Mouse (Mus musculus): ENCODE measurements around the gene Lrmp. TPM values are rescaled to one million over a fixed set of nuclear protein-coding genes. Genes with fewer than 3 reads are reported as not detected.
"Not testable (repeated sequence)": the region's sequence is repeated elsewhere in the genome, so short reads cannot be mapped to it uniquely, and the experiment has no call there.

The Lrmp gene
- polyA plus RNA-seq, 1 experiment from 2014 or later = 2.2 TPM

DNA sequence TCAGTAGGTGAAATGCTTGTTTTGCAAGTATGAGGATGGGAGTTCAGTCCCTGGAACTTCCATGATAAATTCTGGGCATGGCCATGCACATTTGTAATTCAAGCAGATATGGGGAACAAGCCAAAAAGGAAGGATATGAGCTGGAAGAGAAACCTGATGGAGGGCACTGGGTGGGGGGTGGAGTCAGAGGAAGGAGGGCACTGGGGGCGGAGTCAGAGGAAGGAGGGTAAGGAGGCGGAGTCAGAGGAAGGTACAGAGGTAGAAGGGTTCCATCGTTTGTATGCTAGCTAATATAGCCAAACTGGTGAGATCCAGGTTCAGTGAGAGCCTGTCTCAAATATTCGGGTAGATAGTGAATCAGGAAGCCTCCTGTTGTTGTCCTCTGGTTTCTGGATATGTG lies 14.1 kb downstream of the Lrmp start:
- no peaks in the 10 kb centered on the region for H3K27me3 ChIP-seq (replicated peaks; ENCODE audit: low read depth, poor library complexity, severe bottlenecking)
- peaks cover 8% of the 10 kb centered on the region; the same call in 1 of the 2 replicates for H3K4me1 ChIP-seq
- no peak overlapping the region for H3K27ac ChIP-seq (replicated peaks)
- H3K9me3 ChIP-seq = peaks cover 6% of the 10 kb centered on the region; the same call in 1 of the 2 replicates
- DNase-seq (ENCODE audit: low spot score) = no peak
- no peak overlapping the region for H3K4me3 ChIP-seq
- H3K36me3 ChIP-seq (replicated peaks) = no peaks in the 10 kb centered on the region
- WGBS = 79% methylated on average over 4 of the region's 4 CpGs

DNA sequence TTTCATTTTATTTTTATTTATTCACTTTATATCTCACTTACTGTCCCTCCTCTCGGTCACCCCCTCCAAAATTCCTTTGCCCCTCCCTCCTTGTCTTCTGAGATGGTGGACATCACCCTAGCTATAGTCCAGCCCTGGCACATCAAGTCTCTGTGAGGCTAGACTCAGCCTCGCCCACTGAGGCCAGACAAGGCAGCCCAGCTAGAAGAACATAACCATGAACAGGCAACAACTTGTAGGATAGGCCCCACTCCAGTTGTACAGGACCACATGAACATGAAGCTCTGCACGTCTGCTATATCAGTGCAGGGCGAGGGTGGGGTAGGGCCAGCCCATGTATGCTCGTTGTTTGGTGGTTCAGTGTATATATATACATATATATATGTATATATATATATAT lies 16.5 kb downstream of the Lrmp start:
- Histone ChIP-seq H3K4me1 (peaks cover 14% of the 10 kb centered on the region; the same call in 1 of the 2 replicates), H3K9me3 (peaks cover 6% of the 10 kb centered on the region; the same call in 1 of the 2 replicates), H3K27me3 (replicated peaks; ENCODE audit: low read depth, poor library complexity, severe bottlenecking) (no peaks in the 10 kb centered on the region), H3K4me3 (no peak overlapping the region), H3K36me3 (replicated peaks) (no peaks in the 10 kb centered on the region), H3K27ac (replicated peaks) (no peak overlapping the region)
- WGBS = 85% methylated on average over 5 of the region's 5 CpGs
- DNase-seq (ENCODE audit: low spot score) = no peak

DNA sequence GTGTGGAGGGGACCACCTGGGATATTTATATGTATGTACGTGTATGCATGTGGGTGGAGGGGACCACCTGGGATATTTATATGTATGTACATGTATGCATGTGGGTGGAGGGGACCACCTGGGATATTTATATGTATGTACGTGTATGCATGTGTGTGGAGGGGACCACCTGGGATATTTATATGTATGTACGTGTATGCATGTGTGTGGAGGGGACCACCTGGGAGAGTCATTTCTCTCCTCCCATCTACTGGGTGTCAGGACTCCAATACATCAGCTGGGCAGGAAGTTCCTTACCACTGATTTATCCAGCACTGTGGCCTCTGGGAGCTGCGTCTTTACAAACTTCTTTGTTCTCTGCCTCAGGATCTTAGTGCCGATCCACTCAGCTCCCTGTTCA lies 17.5 kb downstream of the Lrmp start:
- H3K27me3 ChIP-seq (replicated peaks; ENCODE audit: low read depth, poor library complexity, severe bottlenecking); H3K4me3 ChIP-seq; DNase-seq (ENCODE audit: low spot score); H3K36me3 ChIP-seq (replicated peaks); H3K9me3 ChIP-seq; H3K27ac ChIP-seq (replicated peaks): not testable (repeated sequence)
- peaks cover 14% of the 10 kb centered on the region; the same call in 1 of the 2 replicates for H3K4me1 ChIP-seq
- WGBS = 79% methylated on average over 5 of the region's 5 CpGs

DNA sequence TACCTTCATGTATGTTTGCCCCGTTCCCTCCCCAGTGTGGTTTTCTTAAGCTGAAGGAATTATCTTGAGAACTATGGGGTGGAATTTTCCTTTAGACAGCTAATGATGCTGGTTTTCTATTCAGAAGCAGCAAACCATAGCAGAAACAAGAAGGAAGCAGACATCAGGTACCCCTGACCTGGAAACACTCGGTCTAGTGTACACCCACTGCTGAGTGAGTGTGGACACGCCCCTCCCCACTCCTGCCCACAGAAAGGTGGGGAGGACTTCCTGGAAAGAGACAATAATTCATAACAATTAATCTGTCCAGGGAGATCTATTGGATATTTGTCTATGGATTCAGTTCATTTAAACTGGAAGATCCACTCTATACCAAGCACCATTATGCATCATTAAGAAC lies 19.8 kb downstream of the Lrmp start:
- Histone ChIP-seq H3K4me3 (no peak overlapping the region), H3K4me1 (peaks cover 18% of the 10 kb centered on the region), H3K36me3 (replicated peaks) (no peaks in the 10 kb centered on the region), H3K9me3 (no peaks in the 10 kb centered on the region), H3K27ac (replicated peaks) (no peak overlapping the region), H3K27me3 (replicated peaks; ENCODE audit: low read depth, poor library complexity, severe bottlenecking) (no peaks in the 10 kb centered on the region)
- DNase-seq (ENCODE audit: low spot score) = no peak
- 82% methylated on average over 3 of the region's 3 CpGs for WGBS

DNA sequence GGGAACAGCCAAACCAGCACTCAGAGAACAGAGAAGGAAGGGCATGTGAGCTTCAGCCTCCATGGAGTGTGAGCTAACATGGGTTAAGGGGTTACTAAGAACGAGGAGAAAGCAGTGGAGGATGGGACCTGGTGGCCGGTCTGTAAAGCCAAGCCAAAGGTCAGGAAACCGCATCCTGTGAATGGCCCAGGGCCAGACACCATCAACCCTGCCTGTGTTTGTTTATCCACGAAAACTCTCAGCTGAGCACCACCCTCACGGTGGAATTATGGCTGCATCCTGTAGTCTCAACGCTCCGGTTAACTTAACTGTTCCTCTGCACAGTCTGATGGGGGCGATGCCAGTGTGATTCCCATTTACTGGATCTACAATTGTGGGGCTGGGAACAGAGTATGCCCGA lies 20.4 kb downstream of the Lrmp start:
- H3K4me3 ChIP-seq = no peak overlapping the region
- peaks cover 22% of the 10 kb centered on the region for H3K4me1 ChIP-seq
- H3K36me3 ChIP-seq (replicated peaks) = no peaks in the 10 kb centered on the region
- H3K27me3 ChIP-seq (replicated peaks; ENCODE audit: low read depth, poor library complexity, severe bottlenecking) = no peaks in the 10 kb centered on the region
- WGBS = 54% methylated on average over 9 of the region's 9 CpGs
- H3K9me3 ChIP-seq = no peaks in the 10 kb centered on the region
- no peak overlapping the region for H3K27ac ChIP-seq (replicated peaks)
- DNase-seq (ENCODE audit: low spot score) = no peak

DNA sequence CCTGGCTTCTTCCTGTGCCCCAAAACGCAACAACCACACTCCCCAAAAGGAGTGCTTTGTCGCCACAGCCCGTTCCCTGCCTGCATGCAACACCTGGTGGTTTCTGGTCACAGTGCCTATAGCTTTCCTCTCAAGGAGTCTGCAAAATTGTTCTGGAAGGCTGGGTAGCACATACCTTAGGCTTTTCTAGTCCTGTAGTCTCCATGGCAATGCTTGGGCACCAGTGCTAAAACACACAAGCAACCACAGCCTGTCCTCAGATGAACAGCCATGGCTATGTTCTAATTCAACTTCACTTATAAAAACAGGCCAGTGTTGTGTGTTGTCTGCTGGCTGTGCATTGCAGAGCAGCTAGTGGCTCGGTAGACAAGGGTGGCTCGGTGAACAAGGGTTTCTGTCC lies 21.4 kb downstream of the Lrmp start:
- no peaks in the 10 kb centered on the region for H3K36me3 ChIP-seq (replicated peaks)
- DNase-seq (ENCODE audit: low spot score) = no peak
- H3K4me1 ChIP-seq = peaks cover 30% of the 10 kb centered on the region
- 88% methylated on average over 5 of the region's 5 CpGs for WGBS
- no peaks in the 10 kb centered on the region for H3K9me3 ChIP-seq
- H3K27ac ChIP-seq (replicated peaks) = no peak overlapping the region
- H3K4me3 ChIP-seq = no peak overlapping the region
- no peaks in the 10 kb centered on the region for H3K27me3 ChIP-seq (replicated peaks; ENCODE audit: low read depth, poor library complexity, severe bottlenecking)

DNA sequence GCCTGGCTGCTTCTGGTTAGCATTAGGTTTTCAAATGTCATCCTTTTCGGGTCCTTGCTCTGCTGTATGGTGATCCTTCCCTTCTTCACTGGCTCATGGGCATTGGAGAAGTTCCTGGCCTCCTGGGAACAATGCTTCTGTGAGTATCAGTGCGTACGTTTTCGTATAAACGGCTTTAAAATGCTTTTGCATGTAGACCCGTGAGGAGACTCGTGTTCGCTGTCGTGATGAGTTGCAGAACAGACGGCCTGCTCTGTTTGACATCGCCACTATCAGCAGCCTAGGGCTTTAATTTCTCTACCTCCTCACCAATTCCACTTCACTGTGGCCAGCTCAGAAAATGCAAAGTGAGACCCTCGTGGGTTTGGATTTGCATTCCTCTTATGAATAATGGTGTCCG lies 23.8 kb downstream of the Lrmp start:
- H3K9me3 ChIP-seq = no peaks in the 10 kb centered on the region
- no peaks in the 10 kb centered on the region for H3K36me3 ChIP-seq (replicated peaks)
- 0 out of 2 replicates have a peak, but pooled peaks cover 2% of the 10 kb centered on the region for H3K27me3 ChIP-seq (replicated peaks; ENCODE audit: low read depth, poor library complexity, severe bottlenecking)
- no peak overlapping the region for H3K4me3 ChIP-seq
- 90% methylated on average over 13 of the region's 13 CpGs for WGBS
- H3K27ac ChIP-seq (replicated peaks) = no peak overlapping the region
- H3K4me1 ChIP-seq = peaks cover 40% of the 10 kb centered on the region
- DNase-seq (ENCODE audit: low spot score) = no peak

DNA sequence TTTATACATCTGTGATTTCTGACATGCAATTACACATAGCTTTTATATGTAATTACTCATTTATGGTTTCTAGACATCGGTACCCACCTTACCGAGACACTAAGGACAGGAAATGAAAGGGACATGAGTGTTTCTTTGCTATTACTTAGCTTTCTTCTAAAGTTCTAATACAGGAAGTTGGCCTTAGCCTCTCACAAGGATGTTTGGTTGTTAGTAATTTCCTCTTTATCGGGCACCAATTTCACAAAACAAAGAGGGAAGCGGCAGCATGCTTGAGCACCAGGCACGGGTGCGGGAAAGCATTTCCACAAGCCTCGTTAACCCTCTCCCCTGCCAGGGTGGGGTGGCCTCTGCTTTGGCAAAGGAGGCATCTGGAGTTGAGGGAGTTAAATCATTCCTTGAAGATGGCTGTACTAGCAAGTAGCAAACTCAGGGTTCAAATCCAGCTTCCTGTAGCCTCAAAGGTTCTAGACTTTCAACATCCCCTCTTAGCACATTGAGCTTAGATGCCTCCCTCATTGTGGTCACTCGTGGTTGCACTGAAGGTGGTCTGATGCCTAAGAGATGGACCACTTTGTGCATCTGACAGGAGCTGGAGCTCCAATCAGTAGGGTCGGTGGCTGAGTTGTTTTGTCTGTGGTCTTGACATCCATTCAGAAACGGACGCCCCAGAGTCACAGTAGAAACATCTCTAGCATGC lies 24.5 kb downstream of the Lrmp start:
- 78% methylated on average over 11 of the region's 11 CpGs for WGBS
- Histone ChIP-seq H3K4me1 (peaks cover 45% of the 10 kb centered on the region), H3K27me3 (replicated peaks; ENCODE audit: low read depth, poor library complexity, severe bottlenecking) (0 out of 2 replicates have a peak, but pooled peaks cover 3% of the 10 kb centered on the region), H3K9me3 (no peaks in the 10 kb centered on the region), H3K4me3 (no peak overlapping the region), H3K27ac (replicated peaks) (no peak overlapping the region), H3K36me3 (replicated peaks) (no peaks in the 10 kb centered on the region)
- DNase-seq (ENCODE audit: low spot score) = no peak

DNA sequence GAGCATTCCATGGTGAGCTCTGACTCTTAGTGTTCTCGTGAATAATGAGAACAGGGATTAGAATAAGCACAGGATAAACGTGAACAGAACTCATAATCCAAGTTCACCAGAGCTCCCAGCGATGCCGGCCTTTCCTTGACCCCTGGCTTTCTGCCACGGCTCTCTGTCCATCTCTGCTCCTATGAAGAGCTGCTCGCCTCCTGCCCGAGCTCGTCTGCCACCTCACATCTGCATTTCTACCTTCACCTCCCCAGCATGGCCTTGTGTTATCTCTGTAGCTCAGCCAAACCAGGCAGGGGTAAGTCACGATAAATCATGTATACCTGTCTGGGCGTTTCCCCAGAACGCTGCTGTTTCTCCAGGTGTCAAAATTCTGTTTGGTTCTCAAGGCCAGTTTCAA lies 25.3 kb downstream of the Lrmp start:
- DNase-seq (ENCODE audit: low spot score) = no peak

DNA sequence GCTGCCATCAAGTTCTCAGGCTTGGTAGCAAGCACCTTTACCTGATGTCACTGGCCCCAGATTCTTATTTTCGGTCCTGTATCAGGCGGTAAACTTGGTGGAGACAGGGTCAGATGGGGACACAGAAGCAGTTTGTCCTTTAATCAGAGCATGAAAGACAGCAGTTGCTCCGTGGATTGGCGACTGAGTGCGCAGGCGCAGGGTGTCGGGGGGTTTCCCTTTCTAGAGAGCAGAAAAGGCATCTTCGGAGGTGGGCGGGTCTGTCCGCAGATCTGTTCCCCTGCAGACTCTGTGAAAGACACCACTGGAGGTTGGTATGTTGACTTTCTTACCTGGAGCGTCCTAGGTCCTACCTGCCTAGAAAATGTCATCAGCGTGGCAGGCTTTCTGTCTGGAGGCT lies 26.4 kb downstream of the Lrmp start:
- 88% methylated on average over 12 of the region's 12 CpGs for WGBS

More for the DNA sequence above, 25.3 kb downstream of the Lrmp start:
- Histone ChIP-seq H3K4me1 (peaks cover 39% of the 10 kb centered on the region), H3K27me3 (replicated peaks; ENCODE audit: low read depth, poor library complexity, severe bottlenecking) (0 out of 2 replicates have a peak, but pooled peaks cover 3% of the 10 kb centered on the region), H3K27ac (replicated peaks) (no peak overlapping the region), H3K4me3 (no peak overlapping the region), H3K36me3 (replicated peaks) (no peaks in the 10 kb centered on the region), H3K9me3 (no peaks in the 10 kb centered on the region)
- WGBS = 71% methylated on average over 11 of the region's 11 CpGs

DNA sequence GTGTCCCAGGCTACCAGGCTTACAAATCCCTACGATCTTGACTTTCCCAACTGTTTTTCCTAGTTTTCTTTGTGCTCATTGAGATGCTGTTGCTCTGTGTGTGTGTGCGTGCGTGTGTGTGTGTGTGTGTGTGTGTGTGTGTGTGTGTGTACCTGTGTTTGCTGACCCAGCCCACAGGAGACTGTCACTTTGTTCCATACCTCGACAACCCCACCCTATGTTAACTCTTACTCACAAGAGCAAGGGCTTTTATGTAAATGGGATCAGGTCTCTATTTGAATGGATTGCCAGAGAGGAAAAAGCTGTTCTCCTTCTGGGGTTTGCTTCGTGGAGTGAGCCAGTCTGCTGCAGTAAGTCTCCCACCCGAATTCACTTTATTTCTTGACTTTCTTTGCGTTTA lies 29.7 kb downstream of the Lrmp start:
- H3K4me3 ChIP-seq = no peak overlapping the region
- peaks cover 39% of the 10 kb centered on the region for H3K4me1 ChIP-seq
- no peak overlapping the region for H3K27ac ChIP-seq (replicated peaks)
- 73% methylated on average over 7 of the region's 7 CpGs for WGBS
- no peaks in the 10 kb centered on the region for H3K9me3 ChIP-seq
- no peak for DNase-seq (ENCODE audit: low spot score)
- H3K27me3 ChIP-seq (replicated peaks; ENCODE audit: low read depth, poor library complexity, severe bottlenecking) = 0 out of 2 replicates have a peak, but pooled peaks cover 3% of the 10 kb centered on the region
- no peaks in the 10 kb centered on the region for H3K36me3 ChIP-seq (replicated peaks)

More for the DNA sequence above, 26.4 kb downstream of the Lrmp start:
- Histone ChIP-seq H3K27ac (replicated peaks) (no peak overlapping the region), H3K4me1 (peaks cover 36% of the 10 kb centered on the region), H3K36me3 (replicated peaks) (no peaks in the 10 kb centered on the region), H3K27me3 (replicated peaks; ENCODE audit: low read depth, poor library complexity, severe bottlenecking) (0 out of 2 replicates have a peak, but pooled peaks cover 3% of the 10 kb centered on the region), H3K4me3 (no peak overlapping the region), H3K9me3 (no peaks in the 10 kb centered on the region)
- no peak for DNase-seq (ENCODE audit: low spot score)

DNA sequence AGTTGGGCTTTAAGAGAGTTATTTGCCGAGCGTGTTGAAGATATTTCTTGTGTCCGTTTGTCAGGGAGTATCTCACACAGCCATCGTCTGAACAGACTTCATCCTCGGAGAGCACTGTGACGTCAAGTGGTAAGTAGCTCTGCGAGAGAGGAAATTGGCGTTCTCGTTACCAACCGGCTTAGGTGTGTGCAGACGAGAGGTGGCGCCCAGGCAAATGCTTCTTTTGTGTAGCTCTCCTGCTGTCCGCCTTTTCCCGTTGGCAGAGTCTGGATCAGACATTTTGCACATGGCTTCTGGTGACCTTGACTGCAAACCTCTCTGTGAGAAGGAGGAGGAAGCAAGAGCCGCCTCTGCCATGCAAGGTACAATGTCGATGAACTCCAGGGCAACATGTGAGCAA lies 32.3 kb downstream of the Lrmp start:
- no peaks in the 10 kb centered on the region for H3K9me3 ChIP-seq
- 0 out of 2 replicates have a peak, but pooled peaks cover 3% of the 10 kb centered on the region for H3K27me3 ChIP-seq (replicated peaks; ENCODE audit: low read depth, poor library complexity, severe bottlenecking)
- H3K4me1 ChIP-seq = peaks cover 18% of the 10 kb centered on the region
- H3K27ac ChIP-seq (replicated peaks) = no peak overlapping the region
- 85% methylated on average over 16 of the region's 16 CpGs for WGBS
- no peak for DNase-seq (ENCODE audit: low spot score)
- H3K36me3 ChIP-seq (replicated peaks) = no peaks in the 10 kb centered on the region
- no peak overlapping the region for H3K4me3 ChIP-seq

DNA sequence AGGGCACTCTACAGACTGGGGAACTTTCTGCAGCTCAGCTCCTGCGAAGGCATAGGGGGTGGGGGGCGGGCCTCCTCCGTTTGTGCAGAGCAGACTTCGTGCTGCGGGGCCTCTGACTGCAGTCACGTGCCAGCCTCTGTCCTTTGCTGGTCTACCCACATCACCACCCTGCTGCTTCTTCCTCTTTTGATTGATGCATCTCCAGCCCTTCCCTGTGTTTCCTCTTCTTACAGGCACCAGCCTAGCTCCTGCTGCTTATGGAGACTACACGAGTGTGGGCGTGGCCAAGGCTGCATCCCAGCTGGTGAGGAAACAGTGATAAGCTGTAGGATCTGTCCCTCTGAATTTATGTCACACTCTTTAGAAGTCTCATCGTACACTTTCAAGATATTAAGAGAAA lies 33.6 kb downstream of the Lrmp start:
- Histone ChIP-seq H3K4me1 (peaks cover 11% of the 10 kb centered on the region), H3K27me3 (replicated peaks; ENCODE audit: low read depth, poor library complexity, severe bottlenecking) (0 out of 2 replicates have a peak, but pooled peaks cover 3% of the 10 kb centered on the region), H3K9me3 (no peaks in the 10 kb centered on the region), H3K36me3 (replicated peaks) (no peaks in the 10 kb centered on the region), H3K4me3 (no peak overlapping the region), H3K27ac (replicated peaks) (no peak overlapping the region)
- 58% methylated on average over 9 of the region's 9 CpGs for WGBS
- DNase-seq (ENCODE audit: low spot score) = no peak
